Mouse (Mus musculus) embryonic facial prominence, embryonic 12.5 days (tissue): ENCODE results near the gene Smco2. TPM values are rescaled to one million over a fixed set of nuclear protein-coding genes. Genes with fewer than 3 reads are reported as not detected.

Experiments used
- ATAC-seq: fragments of 200-750 bp; cut with Nextera tagmentation; 2 replicates; pipeline ENCODE4 v1.8.0; 2017; ENCODE audit not compliant: insufficient number of reproducible peaks, insufficient read depth, low FRiP score, low TSS enrichment
- H3K27ac ChIP-seq: fragments of 300-500 bp; sonication (generic); 2 replicates; pipeline ENCODE4 v1.5.1; 2016; ENCODE audit warnings: mild to moderate bottlenecking
- H3K27me3 ChIP-seq: fragments of 300-500 bp; sonication (generic); 2 replicates; pipeline ENCODE4 v1.6.1; 2016; ENCODE audit warnings: mild to moderate bottlenecking, moderate library complexity
- H3K36me3 ChIP-seq: fragments of 300-500 bp; sonication (generic); 2 replicates; pipeline ENCODE4 v1.6.1; 2016; ENCODE audit warnings: mild to moderate bottlenecking
- H3K4me1 ChIP-seq: fragments of 300-500 bp; sonication (generic); 2 replicates; pipeline ENCODE4 v1.6.1; 2016
- H3K4me2 ChIP-seq: fragments of 300-500 bp; sonication (generic); replicated peaks from 2 replicates; pipeline ENCODE4 v1.6.1; 2016; ENCODE audit warnings: mild to moderate bottlenecking, moderate library complexity
- H3K4me3 ChIP-seq: fragments of 300-500 bp; sonication (generic); 2 replicates; pipeline ENCODE4 v1.5.1; 2016; ENCODE audit warnings: mild to moderate bottlenecking
- H3K9ac ChIP-seq: fragments of 300-500 bp; sonication (generic); 2 replicates; pipeline ENCODE4 v1.6.1; 2016; ENCODE audit warnings: mild to moderate bottlenecking, moderate library complexity
- H3K9me3 ChIP-seq: fragments of 300-500 bp; sonication (generic); 2 replicates; pipeline ENCODE4 v1.6.1; 2016; ENCODE audit warnings: mild to moderate bottlenecking, moderate library complexity
- WGBS: fragments of 180-500 bp; shearing (Covaris S2); methylation state at CpG from one replicate; pipeline ENCODE4 v1.1.7; 2016; 5-methylcytosine and 5-hydroxymethylcytosine counted together
- polyA plus RNA-seq: library from polyadenylated mRNA; unstranded; fragments of >200 nt; fragmentation: Nextera tagmentation; extraction: Ambion mirVana; gene quantifications from 2 replicates; pipeline ENCODE4 v1.2.1, GENCODE M21; 2016

Gene Smco2
- polyA plus RNA-seq, 1 experiment from 2014 or later, result not detected

DNA sequence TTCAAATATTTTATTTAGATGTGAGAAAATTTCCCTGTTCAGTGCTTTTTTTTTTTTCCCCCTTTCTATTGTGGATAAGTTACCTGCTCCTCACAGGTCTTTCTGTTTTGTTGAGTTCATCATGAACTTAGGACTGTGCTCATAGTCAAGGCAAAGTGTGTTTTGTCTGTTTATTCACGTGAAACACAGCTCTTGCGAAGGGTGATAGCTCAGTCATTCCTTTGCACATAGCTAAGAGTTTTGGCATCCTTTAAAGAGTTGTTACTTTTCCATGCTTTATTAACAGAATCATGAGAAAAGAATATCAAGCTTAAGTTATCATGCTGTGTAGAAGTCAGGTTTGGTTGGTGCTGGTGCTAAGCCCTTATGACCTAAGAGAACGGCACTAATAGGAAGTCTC lies 54.8 kb downstream of the Smco2 start:
- 90% methylated on average over 3 of the region's 3 CpGs for WGBS
- H3K4me1 ChIP-seq, result no peaks in the 10 kb centered on the region
- H3K4me3 ChIP-seq, result no peak overlapping the region
- no peak overlapping the region for H3K27ac ChIP-seq
- ATAC-seq, result no peak
- H3K4me2 ChIP-seq, result no peak overlapping the region
- H3K9me3 ChIP-seq, result no peaks in the 10 kb centered on the region
- no peaks in the 10 kb centered on the region for H3K36me3 ChIP-seq
- H3K27me3 ChIP-seq, result no peaks in the 10 kb centered on the region
- H3K9ac ChIP-seq, result no peak overlapping the region

GRCm38 (mm10) chr6:146906000-146906786 lies 56.3 kb downstream of the Smco2 start:
- H3K9me3 ChIP-seq, result no peaks in the 10 kb centered on the region

DNA sequence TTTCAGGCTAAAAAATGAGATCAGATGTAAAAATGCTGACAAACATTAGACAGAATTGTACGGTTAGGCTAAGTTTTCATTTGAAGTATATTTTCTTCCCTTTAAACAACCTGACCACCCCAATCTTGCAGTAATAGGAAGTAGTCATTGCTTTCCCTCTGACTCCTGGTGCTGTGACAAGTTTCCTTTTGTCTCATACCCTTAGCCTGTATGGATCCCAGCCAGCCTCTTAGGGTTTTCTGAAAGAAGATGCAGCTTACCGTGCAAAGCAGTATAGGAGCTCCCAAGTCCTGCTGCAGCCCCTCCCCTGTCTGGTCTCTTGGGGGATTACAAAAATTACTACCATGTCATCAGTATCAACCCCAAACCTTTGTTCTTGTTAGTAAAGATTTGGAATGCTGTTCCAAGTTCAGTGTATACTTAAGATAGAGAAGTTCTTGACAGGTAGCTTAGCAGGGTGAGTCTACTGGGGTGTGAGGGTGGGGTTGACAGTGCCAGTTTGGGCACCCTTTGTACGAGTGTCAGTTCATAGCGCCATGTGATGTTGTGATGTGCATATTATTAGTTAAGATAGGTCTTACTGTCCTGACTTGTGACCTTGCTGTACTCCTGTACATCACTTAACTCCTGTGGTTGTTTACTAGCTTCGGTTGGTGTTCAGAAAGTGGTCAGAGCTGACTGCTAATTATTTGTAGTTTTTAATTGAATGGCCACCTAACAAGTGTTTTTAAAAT lies 57.3 kb downstream of the Smco2 start:
- WGBS, result 77% methylated on average over 5 of the region's 5 CpGs
- H3K4me2 ChIP-seq, result no peak overlapping the region
- H3K27ac ChIP-seq, result no peak overlapping the region
- no peaks in the 10 kb centered on the region for H3K36me3 ChIP-seq
- no peaks in the 10 kb centered on the region for H3K27me3 ChIP-seq
- ATAC-seq, result no peak
- H3K4me3 ChIP-seq, result no peak overlapping the region
- no peaks in the 10 kb centered on the region for H3K9me3 ChIP-seq
- H3K9ac ChIP-seq, result no peak overlapping the region
- no peaks in the 10 kb centered on the region for H3K4me1 ChIP-seq

More at GRCm38 (mm10) chr6:146906000-146906786, 56.3 kb downstream of the Smco2 start:
- no peak overlapping the region for H3K4me3 ChIP-seq
- no peaks in the 10 kb centered on the region for H3K27me3 ChIP-seq
- H3K4me2 ChIP-seq, result no peak overlapping the region
- H3K27ac ChIP-seq, result no peak overlapping the region
- WGBS, result 89% methylated on average over 3 of the region's 3 CpGs
- H3K4me1 ChIP-seq, result no peaks in the 10 kb centered on the region
- H3K36me3 ChIP-seq, result no peaks in the 10 kb centered on the region
- ATAC-seq, result no peak
- no peak overlapping the region for H3K9ac ChIP-seq

- Histone ChIP-seq H3K9ac (no peak overlapping the region), H3K27me3 (no peaks in the 10 kb centered on the region), H3K4me3 (no peak overlapping the region), H3K4me2 (no peak overlapping the region), H3K36me3 (no peaks in the 10 kb centered on the region), H3K9me3 (no peaks in the 10 kb centered on the region), H3K27ac (no peak overlapping the region), H3K4me1 (peaks cover 3% of the 10 kb centered on the region)
- ATAC-seq, result no peak
- WGBS, result 98% methylated on average over 1 of the region's 1 CpGs
Measured at GRCm38 (mm10) chr6:146907795-146908190, 57.9 kb downstream of the Smco2 start.

DNA sequence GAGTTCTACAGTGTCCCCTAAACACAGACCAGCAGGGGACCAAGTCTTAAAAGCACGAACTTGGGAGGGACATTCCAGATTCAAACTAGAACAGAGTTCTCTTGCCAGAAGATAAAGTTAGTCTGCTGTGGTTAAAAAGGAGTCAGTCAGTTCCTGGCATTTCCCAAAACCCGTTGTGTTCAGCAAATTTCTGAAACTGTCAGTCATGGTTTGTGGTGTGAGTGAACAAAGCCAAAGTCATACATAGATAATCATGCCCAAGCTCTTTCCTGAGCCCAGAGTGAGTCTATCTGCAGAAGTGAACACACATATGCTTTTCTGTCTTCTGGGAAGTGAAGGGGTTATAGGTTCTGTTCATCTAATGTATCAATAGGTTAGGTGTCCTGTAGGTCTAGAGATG lies 58.9 kb downstream of the Smco2 start:
- no peak for ATAC-seq
- WGBS, result 78% methylated on average over 2 of the region's 2 CpGs
- H3K36me3 ChIP-seq, result no peaks in the 10 kb centered on the region
- H3K27ac ChIP-seq, result no peak overlapping the region
- no peak overlapping the region for H3K9ac ChIP-seq
- no peaks in the 10 kb centered on the region for H3K9me3 ChIP-seq
- H3K4me2 ChIP-seq, result no peak overlapping the region
- H3K4me3 ChIP-seq, result no peak overlapping the region
- no peaks in the 10 kb centered on the region for H3K27me3 ChIP-seq
- H3K4me1 ChIP-seq, result peaks cover 11% of the 10 kb centered on the region

- 80% methylated on average over 5 of the region's 5 CpGs for WGBS
- Histone ChIP-seq H3K36me3 (no peaks in the 10 kb centered on the region), H3K4me1 (peaks cover 11% of the 10 kb centered on the region), H3K27me3 (no peaks in the 10 kb centered on the region), H3K9ac (no peak overlapping the region), H3K9me3 (no peaks in the 10 kb centered on the region), H3K27ac (no peak overlapping the region), H3K4me3 (no peak overlapping the region), H3K4me2 (no peak overlapping the region)
- no peak for ATAC-seq
Measured at GRCm38 (mm10) chr6:146909725-146910489, 60.0 kb downstream of the Smco2 start.

DNA sequence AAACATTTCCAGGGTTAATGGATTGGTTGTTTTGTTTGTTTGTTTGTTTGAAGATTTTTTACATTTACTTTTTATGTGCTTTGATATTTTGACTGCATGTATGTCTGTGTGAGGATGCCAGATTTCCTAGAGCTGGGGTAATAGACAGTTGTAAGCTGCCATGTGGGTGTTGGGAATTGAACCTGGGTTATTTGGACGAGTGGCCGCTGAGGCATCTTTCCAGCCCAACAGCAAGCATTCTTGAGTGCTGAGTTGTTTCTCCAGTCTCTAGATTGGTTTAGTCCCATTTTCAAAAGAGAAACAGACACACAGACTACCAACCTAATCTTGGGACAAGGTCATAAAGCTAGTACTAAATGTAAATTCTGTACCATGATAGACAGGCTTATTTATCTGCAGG lies 60.9 kb downstream of the Smco2 start:
- Histone ChIP-seq H3K4me2 (no peak overlapping the region), H3K9me3 (no peaks in the 10 kb centered on the region), H3K4me1 (peaks cover 11% of the 10 kb centered on the region), H3K4me3 (no peak overlapping the region), H3K9ac (no peak overlapping the region), H3K27ac (no peak overlapping the region), H3K27me3 (no peaks in the 10 kb centered on the region), H3K36me3 (no peaks in the 10 kb centered on the region)
- ATAC-seq, result no peak
- 85% methylated on average over 2 of the region's 2 CpGs for WGBS

GRCm38 (mm10) chr6:146912835-146913488 lies 63.1 kb downstream of the Smco2 start:
- Histone ChIP-seq H3K4me1 (peaks cover 11% of the 10 kb centered on the region), H3K36me3 (no peaks in the 10 kb centered on the region), H3K9ac (no peak overlapping the region), H3K4me2 (no peak overlapping the region), H3K27me3 (no peaks in the 10 kb centered on the region), H3K27ac (peak overlapping the region; percentile 57; the same call in 1 of the 2 replicates), H3K9me3 (no peaks in the 10 kb centered on the region), H3K4me3 (no peak overlapping the region)
- WGBS, result 12% methylated on average over 3 of the region's 3 CpGs
- ATAC-seq, result no peak

GRCm38 (mm10) chr6:146913489-146914198 lies 63.7 kb downstream of the Smco2 start:
- H3K27ac ChIP-seq, result peak overlapping the region; percentile 57; the same call in 1 of the 2 replicates
- no peak for ATAC-seq
- WGBS, result 38% methylated on average over 4 of the region's 4 CpGs

DNA sequence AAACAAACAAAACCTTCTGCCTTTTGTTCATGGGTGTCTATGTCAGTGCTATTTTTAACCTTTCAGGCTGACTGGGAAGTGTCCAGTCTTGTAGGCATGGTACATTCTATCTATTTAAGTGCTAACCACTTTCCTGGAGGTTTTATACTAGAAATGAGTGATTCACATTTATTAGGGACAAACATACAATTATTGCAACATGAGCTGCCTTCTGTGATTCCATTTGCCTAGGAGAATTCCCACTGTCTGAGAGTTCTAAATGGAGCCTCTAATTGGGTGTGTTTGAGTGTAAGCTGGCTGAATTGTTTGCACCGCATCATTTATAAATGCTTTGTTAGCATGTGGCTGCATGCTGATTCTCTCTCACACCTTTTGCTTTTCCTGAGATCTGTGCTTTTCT lies 65.9 kb downstream of the Smco2 start:
- no peaks in the 10 kb centered on the region for H3K9me3 ChIP-seq
- no peak overlapping the region for H3K4me2 ChIP-seq
- H3K36me3 ChIP-seq, result no peaks in the 10 kb centered on the region
- no peak overlapping the region for H3K4me3 ChIP-seq
- 88% methylated on average over 1 of the region's 1 CpGs for WGBS
- no peak overlapping the region for H3K9ac ChIP-seq
- ATAC-seq, result no peak
- no peaks in the 10 kb centered on the region for H3K27me3 ChIP-seq
- no peak overlapping the region for H3K27ac ChIP-seq
- H3K4me1 ChIP-seq, result peaks cover 11% of the 10 kb centered on the region

More at GRCm38 (mm10) chr6:146913489-146914198, 63.7 kb downstream of the Smco2 start:
- H3K9me3 ChIP-seq, result no peaks in the 10 kb centered on the region
- peaks cover 11% of the 10 kb centered on the region for H3K4me1 ChIP-seq
- no peak overlapping the region for H3K4me3 ChIP-seq
- no peak overlapping the region for H3K9ac ChIP-seq
- H3K36me3 ChIP-seq, result no peaks in the 10 kb centered on the region
- no peak overlapping the region for H3K4me2 ChIP-seq
- H3K27me3 ChIP-seq, result no peaks in the 10 kb centered on the region

- Histone ChIP-seq H3K9ac (no peak overlapping the region), H3K4me1 (peaks cover 11% of the 10 kb centered on the region), H3K27ac (no peak overlapping the region), H3K36me3 (no peaks in the 10 kb centered on the region), H3K4me3 (no peak overlapping the region), H3K4me2 (no peak overlapping the region), H3K9me3 (no peaks in the 10 kb centered on the region), H3K27me3 (no peaks in the 10 kb centered on the region)
- ATAC-seq, result no peak
- 78% methylated on average over 3 of the region's 3 CpGs for WGBS
Measured at GRCm38 (mm10) chr6:146917396-146917795, 67.5 kb downstream of the Smco2 start.
